ENCODE assay signal across 9 mouse cellular contexts in the genomic region with DNA sequence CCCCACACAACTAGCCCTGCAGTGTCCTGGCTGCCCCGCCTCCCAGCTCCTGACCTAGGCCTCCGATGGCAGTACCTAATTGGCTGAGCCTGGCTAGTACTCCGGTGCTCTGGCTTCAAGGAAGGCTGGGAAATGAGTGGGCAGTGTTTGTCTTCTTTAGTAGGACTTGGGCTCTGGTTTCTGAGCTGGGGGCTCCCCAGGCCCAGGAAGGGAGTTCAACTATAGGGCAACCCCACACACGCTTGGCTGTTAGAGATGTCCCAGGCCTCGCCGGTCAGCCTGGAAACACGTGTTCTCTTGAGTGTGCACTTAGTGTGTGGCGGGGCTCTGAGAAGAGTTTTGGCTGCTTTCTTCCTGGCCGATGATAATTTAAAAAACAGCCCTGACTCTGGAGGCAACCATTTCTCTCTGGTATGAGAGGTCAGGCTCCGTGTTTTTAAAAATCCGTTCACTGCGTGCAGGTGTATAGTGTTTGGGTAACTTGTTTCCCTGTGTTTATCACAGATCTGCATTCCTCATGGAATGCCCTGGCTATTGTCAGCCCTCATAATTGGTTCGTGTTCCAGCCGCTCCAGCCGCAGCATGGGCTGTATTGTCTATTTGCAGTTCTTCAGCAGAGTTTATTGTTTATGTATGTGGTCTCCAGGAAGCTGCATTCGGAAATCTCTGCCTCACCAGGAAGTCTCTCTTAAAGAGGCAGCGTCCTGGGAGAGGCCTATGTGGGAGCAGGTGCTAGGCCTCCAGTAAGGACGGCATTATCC.
DNase-seq lines count a peak whose midpoint lies in the region; ATAC-seq and TF ChIP-seq lines count a peak whose summit lies in the region.
"Had no signal": no experiment of that assay in that cellular context is flagged by ENCODE, and none has a peak within 500 bp of the region (broad histone marks: within the 10 kb centered on the region; RNA-seq: fewer than 3 reads in every experiment).

No protein-coding gene starts in this region.

- peak overlapping the region; percentile 79 for H3K27ac ChIP-seq in kidney, postnatal 0 days

- no peaks in the 10 kb centered on the region for H3K36me3 ChIP-seq in kidney, postnatal 0 days (ENCODE audit: insufficient read depth, low read length)

- no peaks in the 10 kb centered on the region for H3K27me3 ChIP-seq in kidney, postnatal 0 days (ENCODE audit: insufficient read depth, low read length)

- H3K4me2 ChIP-seq in kidney, postnatal 0 days (ENCODE audit: low read length), result peak overlapping the region; percentile 19; the same call in 1 of the 2 replicates

- DNase-seq in urinary bladder, postnatal 25 days (ENCODE audit: low spot score), result peak; percentile 18
- no peak for DNase-seq in urinary bladder, postnatal 10 days (ENCODE audit: low spot score)
- DNase-seq in heart, adult 8-10 months (ENCODE audit: low spot score), result peak; percentile 88
- peak; percentile 84 for DNase-seq in kidney, postnatal 0 days (ENCODE audit: low spot score)
- peak; percentile 56 for DNase-seq in lung, postnatal 14 days
- DNase-seq in thymus, postnatal 0 days (ENCODE audit: low spot score), result peak; percentile 63
- no peak for DNase-seq in cerebellum, adult 11-12 months
- DNase-seq in frontal cortex, postnatal 36 days (ENCODE audit: low spot score in 2 of 2), result no peak

- H3K4me3 ChIP-seq in kidney, postnatal 0 days (replicated peaks; ENCODE audit: low read depth, low read length), result no peak overlapping the region
- H3K4me3 ChIP-seq: myocyte had no signal

- no peak for TF ChIP-seq CTCF in kidney, postnatal 0 days (IDR thresholded peaks at IDR 0.05; ENCODE audit: low read depth)

- peak; percentile 84 for ATAC-seq in kidney, postnatal 0 days (replicated peaks; ENCODE audit: low FRiP score, low read depth)

- H3K4me1 ChIP-seq in kidney, postnatal 0 days (replicated peaks; ENCODE audit: insufficient read depth, low read length), result peaks cover 18% of the 10 kb centered on the region

- H3K9ac ChIP-seq in kidney, postnatal 0 days (ENCODE audit: low read depth, low read length), result 0 out of 2 replicates have a peak overlapping the region, but pooled peaks have one; percentile 32

- H3K9me3 ChIP-seq in kidney, postnatal 0 days (replicated peaks; ENCODE audit: low read length), result no peaks in the 10 kb centered on the region

- WGBS in kidney, postnatal 0 days, result 11% methylated on average over 18 of the region's 18 CpGs

Comparison
In these comparisons a context has a peak if more than half of its experiments do, and no peak if none do; other contexts are left out.
1. DNase-seq: peak in urinary bladder, postnatal 25 days (single experiment), heart, adult 8-10 months (single experiment), kidney, postnatal 0 days (single experiment), lung, postnatal 14 days (single experiment) and thymus, postnatal 0 days (single experiment); none in urinary bladder, postnatal 10 days (single experiment), cerebellum, adult 11-12 months (single experiment) and frontal cortex, postnatal 36 days (0 of 2).